Mouse (Mus musculus): ENCODE measurements around the gene Prkca.
A peak's percentile ranks its signal among the peaks of the same experiment; 100 is the strongest.

Gene Prkca

GRCm38 (mm10) chr11:108336445-108336844 is 7.3 kb downstream of the Prkca start:
- no peak for DNase-seq

GRCm38 (mm10) chr11:108335536-108335935 is 8.2 kb downstream of the Prkca start:
- DNase-seq: no peak

GRCm38 (mm10) chr11:108334658-108335057 is 9.1 kb downstream of the Prkca start:
- no peak for DNase-seq

- no peak for DNase-seq
Observed at GRCm38 (mm10) chr11:108333583-108334379, 9.9 kb downstream of the Prkca start.

- no peak for DNase-seq
Observed at GRCm38 (mm10) chr11:108333006-108333405, 10.7 kb downstream of the Prkca start.

- no peak for DNase-seq
Observed at GRCm38 (mm10) chr11:108330818-108331217, 12.9 kb downstream of the Prkca start.

- no peak for DNase-seq
Observed at GRCm38 (mm10) chr11:108325943-108326342, 17.8 kb downstream of the Prkca start.

GRCm38 (mm10) chr11:108322156-108322555 is 21.6 kb downstream of the Prkca start:
- no peak for DNase-seq

- DNase-seq: no peak
Observed at GRCm38 (mm10) chr11:108320561-108320960, 23.2 kb downstream of the Prkca start.

- no peak for DNase-seq
Observed at GRCm38 (mm10) chr11:108319162-108319561, 24.6 kb downstream of the Prkca start.

- DNase-seq: no peak
Observed at GRCm38 (mm10) chr11:108317878-108318277, 25.9 kb downstream of the Prkca start.

- no peak for DNase-seq
Observed at GRCm38 (mm10) chr11:108315736-108316135, 28.0 kb downstream of the Prkca start.

GRCm38 (mm10) chr11:108312516-108312915 is 31.2 kb downstream of the Prkca start:
- DNase-seq: no peak

- DNase-seq: no peak
Observed at GRCm38 (mm10) chr11:108311912-108312311, 31.8 kb downstream of the Prkca start.

GRCm38 (mm10) chr11:108309791-108310190 is 33.9 kb downstream of the Prkca start:
- no peak for DNase-seq

- DNase-seq: no peak
Observed at GRCm38 (mm10) chr11:108308253-108308652, 35.5 kb downstream of the Prkca start.

- DNase-seq: no peak
Observed at GRCm38 (mm10) chr11:108307258-108307657, 36.5 kb downstream of the Prkca start.

- no peak for DNase-seq
Observed at GRCm38 (mm10) chr11:108303787-108304186, 39.9 kb downstream of the Prkca start.

- no peak for DNase-seq
Observed at GRCm38 (mm10) chr11:108301796-108302490, 41.8 kb downstream of the Prkca start.

GRCm38 (mm10) chr11:108301036-108301435 is 42.7 kb downstream of the Prkca start:
- DNase-seq: no peak

GRCm38 (mm10) chr11:108300443-108300842 is 43.3 kb downstream of the Prkca start:
- peak; percentile 25 to 35 for DNase-seq

- DNase-seq: no peak
Observed at GRCm38 (mm10) chr11:108299913-108300312, 43.8 kb downstream of the Prkca start.

GRCm38 (mm10) chr11:108297956-108298355 is 45.8 kb downstream of the Prkca start:
- no peak for DNase-seq

- DNase-seq: no peak
Observed at GRCm38 (mm10) chr11:108295373-108295772, 48.4 kb downstream of the Prkca start.
